Mouse (Mus musculus): ENCODE results near the gene Agps. TPM values are rescaled to one million over a fixed set of nuclear protein-coding genes. Genes with fewer than 3 reads are reported as not detected.
A peak's percentile ranks its signal among the peaks of the same experiment; 100 is the strongest.

The Agps gene
- polyA plus RNA-seq, 1 experiment from 2014 or later = 44.0 TPM

- peaks cover 31% of the 10 kb centered on the region for H3K4me1 ChIP-seq (ENCODE audit: control insufficient read depth, insufficient read depth, low read length)
- H3K9ac ChIP-seq (ENCODE audit: low read length) = peak overlapping the region; percentile 54; the same call in 1 of the 2 replicates
- DNase-seq (ENCODE audit: low spot score, missing footprints) (peak; percentile 92), ATAC-seq (ENCODE audit: low FRiP score) (peak; percentile 79; the same call in 1 of the 2 replicates)
- H3K4me3 ChIP-seq (ENCODE audit: low read depth, low read length) = no peak overlapping the region
- H3K4me2 ChIP-seq = peak overlapping the region; percentile 26
- H3K27me3 ChIP-seq (ENCODE audit: control insufficient read depth, insufficient read depth, low read length) = no peaks in the 10 kb centered on the region
- no peaks in the 10 kb centered on the region for H3K9me3 ChIP-seq (ENCODE audit: control insufficient read depth, low read length)
- peak overlapping the region; percentile 74; the same call in 1 of the 2 replicates for H3K27ac ChIP-seq (ENCODE audit: low read depth, low read length)
- WGBS = 26% methylated on average over 18 of the region's 18 CpGs
- no peaks in the 10 kb centered on the region for H3K36me3 ChIP-seq (ENCODE audit: control insufficient read depth, insufficient read depth, low read length)
Observed at GRCm38 (mm10) chr2:75959183-75959849, 127.3 kb downstream of the Agps start.

GRCm38 (mm10) chr2:75959850-75960365 is 127.9 kb downstream of the Agps start:
- H3K9ac ChIP-seq (ENCODE audit: low read length) = peak overlapping the region; percentile 54
- no peaks in the 10 kb centered on the region for H3K27me3 ChIP-seq (ENCODE audit: control insufficient read depth, insufficient read depth, low read length)
- 7% methylated on average over 15 of the region's 15 CpGs for WGBS
- peak overlapping the region; percentile 26 for H3K4me2 ChIP-seq
- H3K9me3 ChIP-seq (ENCODE audit: control insufficient read depth, low read length) = no peaks in the 10 kb centered on the region
- peaks cover 35% of the 10 kb centered on the region for H3K4me1 ChIP-seq (ENCODE audit: control insufficient read depth, insufficient read depth, low read length)
- peak overlapping the region; percentile 74 for H3K27ac ChIP-seq (ENCODE audit: low read depth, low read length)
- DNase-seq (ENCODE audit: low spot score, missing footprints) (peak; percentile 95), ATAC-seq (ENCODE audit: low FRiP score) (peak; percentile 66)
- H3K36me3 ChIP-seq (ENCODE audit: control insufficient read depth, insufficient read depth, low read length) = no peaks in the 10 kb centered on the region
- H3K4me3 ChIP-seq (ENCODE audit: low read depth, low read length) = no peak overlapping the region

GRCm38 (mm10) chr2:75960366-75961330 is 128.7 kb downstream of the Agps start:
- Histone ChIP-seq H3K36me3 (ENCODE audit: control insufficient read depth, insufficient read depth, low read length) (no peaks in the 10 kb centered on the region), H3K4me2 (peak overlapping the region; percentile 26), H3K4me1 (ENCODE audit: control insufficient read depth, insufficient read depth, low read length) (peaks cover 35% of the 10 kb centered on the region), H3K9me3 (ENCODE audit: control insufficient read depth, low read length) (no peaks in the 10 kb centered on the region), H3K27me3 (ENCODE audit: control insufficient read depth, insufficient read depth, low read length) (no peaks in the 10 kb centered on the region), H3K27ac (ENCODE audit: low read depth, low read length) (peak overlapping the region; percentile 74; the same call in 1 of the 2 replicates), H3K4me3 (ENCODE audit: low read depth, low read length) (no peak overlapping the region), H3K9ac (ENCODE audit: low read length) (peak overlapping the region; percentile 54)
- ATAC-seq (ENCODE audit: low FRiP score) (peak; percentile 33; the same call in 1 of the 2 replicates), DNase-seq (ENCODE audit: low spot score, missing footprints) (no peak)
- WGBS = 46% methylated on average over 15 of the region's 15 CpGs

GRCm38 (mm10) chr2:75963211-75963840 is 131.3 kb downstream of the Agps start:
- H3K27me3 ChIP-seq (ENCODE audit: control insufficient read depth, insufficient read depth, low read length) = no peaks in the 10 kb centered on the region
- H3K4me2 ChIP-seq = no peak overlapping the region
- H3K36me3 ChIP-seq (ENCODE audit: control insufficient read depth, insufficient read depth, low read length) = no peaks in the 10 kb centered on the region
- H3K9me3 ChIP-seq (ENCODE audit: control insufficient read depth, low read length) = no peaks in the 10 kb centered on the region
- H3K9ac ChIP-seq (ENCODE audit: low read length) = no peak overlapping the region
- DNase-seq (ENCODE audit: low spot score, missing footprints) = peak; percentile 85
- no peak overlapping the region for H3K27ac ChIP-seq (ENCODE audit: low read depth, low read length)
- WGBS = 47% methylated on average over 10 of the region's 10 CpGs
- ATAC-seq (ENCODE audit: low FRiP score) = no peak
- H3K4me3 ChIP-seq (ENCODE audit: low read depth, low read length) = no peak overlapping the region
- peaks cover 35% of the 10 kb centered on the region for H3K4me1 ChIP-seq (ENCODE audit: control insufficient read depth, insufficient read depth, low read length)

GRCm38 (mm10) chr2:75964051-75964450 is 132.1 kb downstream of the Agps start:
- Histone ChIP-seq H3K9ac (ENCODE audit: low read length) (no peak overlapping the region), H3K36me3 (ENCODE audit: control insufficient read depth, insufficient read depth, low read length) (no peaks in the 10 kb centered on the region), H3K4me1 (ENCODE audit: control insufficient read depth, insufficient read depth, low read length) (peaks cover 33% of the 10 kb centered on the region), H3K4me3 (ENCODE audit: low read depth, low read length) (no peak overlapping the region), H3K4me2 (no peak overlapping the region), H3K9me3 (ENCODE audit: control insufficient read depth, low read length) (no peaks in the 10 kb centered on the region), H3K27ac (ENCODE audit: low read depth, low read length) (no peak overlapping the region), H3K27me3 (ENCODE audit: control insufficient read depth, insufficient read depth, low read length) (no peaks in the 10 kb centered on the region)
- WGBS = 69% methylated on average over 5 of the region's 5 CpGs
- DNase-seq (ENCODE audit: low spot score, missing footprints) (no peak), ATAC-seq (ENCODE audit: low FRiP score) (no peak)

- peak overlapping the region; percentile 32 for H3K4me2 ChIP-seq
- ATAC-seq (ENCODE audit: low FRiP score) = peak; percentile 36
- H3K4me3 ChIP-seq (ENCODE audit: low read depth, low read length) = no peak overlapping the region
- no peaks in the 10 kb centered on the region for H3K9me3 ChIP-seq (ENCODE audit: control insufficient read depth, low read length)
- peaks cover 28% of the 10 kb centered on the region for H3K4me1 ChIP-seq (ENCODE audit: control insufficient read depth, insufficient read depth, low read length)
- H3K27me3 ChIP-seq (ENCODE audit: control insufficient read depth, insufficient read depth, low read length) = no peaks in the 10 kb centered on the region
- DNase-seq (ENCODE audit: low spot score, missing footprints) = peak; percentile 91
- no peaks in the 10 kb centered on the region for H3K36me3 ChIP-seq (ENCODE audit: control insufficient read depth, insufficient read depth, low read length)
- 14% methylated on average over 14 of the region's 14 CpGs for WGBS
- H3K27ac ChIP-seq (ENCODE audit: low read depth, low read length) = no peak overlapping the region
- H3K9ac ChIP-seq (ENCODE audit: low read length) = no peak overlapping the region; the same call in 1 of the 2 replicates
Observed at GRCm38 (mm10) chr2:75964512-75964911, 132.5 kb downstream of the Agps start.

- no peak overlapping the region; the same call in 1 of the 2 replicates for H3K9ac ChIP-seq (ENCODE audit: low read length)
- DNase-seq (ENCODE audit: low spot score, missing footprints) (peak; percentile 94), ATAC-seq (ENCODE audit: low FRiP score) (peak; percentile 67; the same call in 1 of the 2 replicates)
- peaks cover 23% of the 10 kb centered on the region for H3K4me1 ChIP-seq (ENCODE audit: control insufficient read depth, insufficient read depth, low read length)
- H3K36me3 ChIP-seq (ENCODE audit: control insufficient read depth, insufficient read depth, low read length) = no peaks in the 10 kb centered on the region
- H3K4me3 ChIP-seq (ENCODE audit: low read depth, low read length) = no peak overlapping the region
- no peak overlapping the region for H3K27ac ChIP-seq (ENCODE audit: low read depth, low read length)
- 28% methylated on average over 5 of the region's 5 CpGs for WGBS
- no peaks in the 10 kb centered on the region for H3K27me3 ChIP-seq (ENCODE audit: control insufficient read depth, insufficient read depth, low read length)
- no peaks in the 10 kb centered on the region for H3K9me3 ChIP-seq (ENCODE audit: control insufficient read depth, low read length)
- H3K4me2 ChIP-seq = peak overlapping the region; percentile 32
Observed at GRCm38 (mm10) chr2:75964972-75965371, 133.0 kb downstream of the Agps start.

- Histone ChIP-seq H3K9ac (ENCODE audit: low read length) (no peak overlapping the region), H3K27me3 (ENCODE audit: control insufficient read depth, insufficient read depth, low read length) (no peaks in the 10 kb centered on the region), H3K27ac (ENCODE audit: low read depth, low read length) (no peak overlapping the region), H3K4me1 (ENCODE audit: control insufficient read depth, insufficient read depth, low read length) (no peaks in the 10 kb centered on the region), H3K4me2 (no peak overlapping the region), H3K4me3 (ENCODE audit: low read depth, low read length) (no peak overlapping the region), H3K36me3 (ENCODE audit: control insufficient read depth, insufficient read depth, low read length) (no peaks in the 10 kb centered on the region), H3K9me3 (ENCODE audit: control insufficient read depth, low read length) (no peaks in the 10 kb centered on the region)
- 76% methylated on average over 9 of the region's 9 CpGs for WGBS
- DNase-seq (ENCODE audit: low spot score, missing footprints) = peak; percentile 61
- ATAC-seq (ENCODE audit: low FRiP score) = no peak
Observed at GRCm38 (mm10) chr2:75974131-75974530, 142.2 kb downstream of the Agps start.

Measured in midbrain, embryonic 11.5 days (tissue).